17 mouse cellular contexts compared by ENCODE assay signal in the genomic region with DNA sequence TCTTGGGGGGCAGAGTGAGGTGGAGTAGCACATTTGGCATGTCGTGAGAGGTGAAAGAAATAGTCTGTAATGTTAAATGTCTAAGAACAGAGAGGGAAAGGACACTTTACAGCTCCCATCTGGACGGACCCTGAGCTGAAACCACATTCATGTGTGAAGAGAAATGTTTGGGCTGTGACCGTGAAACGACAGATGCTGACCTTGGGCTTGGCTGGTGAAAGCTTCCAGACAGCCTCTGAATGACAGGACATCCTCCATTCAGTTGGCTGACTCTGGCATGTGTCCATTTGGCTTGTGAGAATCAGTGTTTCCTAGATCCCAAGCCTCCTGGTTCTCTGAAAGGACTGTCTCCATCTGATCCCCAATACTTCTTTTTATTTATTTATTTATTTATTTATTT. TPM values are rescaled to one million over a fixed set of nuclear protein-coding genes. Genes with fewer than 3 reads are reported as not detected.
DNase-seq lines count a peak whose midpoint lies in the region; ATAC-seq and TF ChIP-seq lines count a peak whose summit lies in the region.
"Had no signal": no experiment of that assay in that cellular context is flagged by ENCODE, and none has a peak within 500 bp of the region (broad histone marks: within the 10 kb centered on the region; RNA-seq: fewer than 3 reads in every experiment).

No protein-coding gene starts in this region.

- no peak for TF ChIP-seq CTCF in kidney, adult 2 months (conservative IDR thresholded peaks at IDR 0.05; ENCODE audit: insufficient read depth, insufficient read length, low read depth, low read length)

- 67% methylated on average over 4 of the region's 4 CpGs for WGBS in kidney, adult 2 months
- 80% methylated on average over 4 of the region's 4 CpGs for whole genome bisulfite sequencing in kidney, embryonic 15.5 days

- ATAC-seq in kidney, embryonic 15.5 days (replicated peaks; ENCODE audit: low FRiP score): no peak
- ATAC-seq: intestine, embryonic 15.5 days; Patski had no signal

- H3K27me3 ChIP-seq in kidney, adult 2 months (replicated peaks; ENCODE audit: control insufficient read depth, insufficient read depth, low read length): no peaks in the 10 kb centered on the region
- no peaks in the 10 kb centered on the region for H3K27me3 ChIP-seq in kidney, embryonic 15.5 days
- H3K27me3 ChIP-seq: embryonic facial prominence, embryonic 12.5 days; hindbrain, embryonic 13.5 days; intestine, embryonic 15.5 days; Patski had no signal

- no peak overlapping the region for H3K4me2 ChIP-seq in kidney, embryonic 15.5 days
- H3K4me2 ChIP-seq: embryonic facial prominence, embryonic 12.5 days; hindbrain, embryonic 13.5 days; intestine, embryonic 15.5 days had no signal

- peak; percentile 65 for DNase-seq in adrenal gland, postnatal 10 days
- no peak for DNase-seq in adrenal gland, adult 18-20 months (ENCODE audit: low spot score in 2 of 2)
- peak; percentile 48 for DNase-seq in kidney, adult 2 months
- peak; percentile 80 to 83 for DNase-seq in heart, postnatal 10 days
- peak; percentile 74 for DNase-seq in lung, postnatal 36 days
- DNase-seq in T-cell, adult 2 months (ENCODE audit: low spot score): no peak
- no peak for DNase-seq in Muller cell, postnatal 12 days (ENCODE audit: inconsistent ontology term)
- DNase-seq: gastrocnemius, postnatal 36 days; kidney, postnatal 25 days; midbrain, embryonic 14.5 days; spleen, adult 18-20 months; thymus, postnatal 25 days had no signal

- H3K9me3 ChIP-seq in kidney, embryonic 15.5 days (replicated peaks): no peaks in the 10 kb centered on the region
- H3K9me3 ChIP-seq: embryonic facial prominence, embryonic 12.5 days; hindbrain, embryonic 13.5 days; intestine, embryonic 15.5 days had no signal

- intact Hi-C loops in heart, postnatal 10 days (cut with DNase I): no loop called here

- no peak overlapping the region for H3K27ac ChIP-seq in kidney, adult 2 months (ENCODE audit: insufficient read depth, low read depth, low read length)
- H3K27ac ChIP-seq in kidney, embryonic 15.5 days: no peak overlapping the region
- H3K27ac ChIP-seq: embryonic facial prominence, embryonic 12.5 days; hindbrain, embryonic 13.5 days; intestine, embryonic 15.5 days had no signal

- H3K36me3 ChIP-seq in kidney, adult 2 months (ENCODE audit: control insufficient read depth, insufficient read depth, low read length): no peaks in the 10 kb centered on the region; the same call in 1 of the 2 replicates
- peaks cover 64% of the 10 kb centered on the region for H3K36me3 ChIP-seq in kidney, embryonic 15.5 days

- peaks cover 3% of the 10 kb centered on the region; the same call in 1 of the 2 replicates for H3K4me1 ChIP-seq in kidney, adult 2 months (ENCODE audit: control insufficient read depth, insufficient read depth, low read length)
- peaks cover 18% of the 10 kb centered on the region for H3K4me1 ChIP-seq in kidney, embryonic 15.5 days
- H3K4me1 ChIP-seq: embryonic facial prominence, embryonic 12.5 days; intestine, embryonic 15.5 days had no signal

- H3K9ac ChIP-seq in kidney, embryonic 15.5 days: no peak overlapping the region
- H3K9ac ChIP-seq: embryonic facial prominence, embryonic 12.5 days; hindbrain, embryonic 13.5 days; intestine, embryonic 15.5 days had no signal

- no peak overlapping the region for H3K4me3 ChIP-seq in kidney, adult 2 months (ENCODE audit: insufficient read depth, low read depth, low read length)
- H3K4me3 ChIP-seq in kidney, embryonic 15.5 days (replicated peaks): no peak overlapping the region
- H3K4me3 ChIP-seq: embryonic facial prominence, embryonic 12.5 days; hindbrain, embryonic 13.5 days; intestine, embryonic 15.5 days had no signal

- no peak for TF ChIP-seq POLR2A in kidney, adult 2 months (IDR thresholded peaks at IDR 0.05; ENCODE audit: low read depth, low read length)

RNA-seq across cellular contexts. Expression of a gene that starts 14.6 kb away (rescaled TPM):
- 10 to 100 TPM; 26.6 to 30.7 TPM for total RNA-seq in adrenal gland, postnatal 10 days (2021)
- total RNA-seq in adrenal gland, adult 18-20 months (2021): 10 to 100 TPM; 26.1 to 33.7 TPM
- polyA plus RNA-seq in kidney, adult 2 months (2012; rRNA removed): 106 and 132 TPM in 2 replicates
- 48.7 and 50.6 TPM in 2 replicates for polyA plus RNA-seq in kidney, embryonic 15.5 days (2015; fragmentation: Nextera tagmentation; extraction: Ambion mirVana)
- 10 to 100 TPM; 20.8 to 22.8 TPM for total RNA-seq in heart, postnatal 10 days (2021)

RNA-seq across cellular contexts. Expression of a gene that starts 14.9 kb away (rescaled TPM):
- total RNA-seq in adrenal gland, postnatal 10 days (2021): 10 to 100 TPM; 60.3 to 68.4 TPM
- total RNA-seq in adrenal gland, adult 18-20 months (2021): 10 to 100 TPM; 54.7 to 85.8 TPM
- 84.8 and 100 TPM in 2 replicates for polyA plus RNA-seq in kidney, adult 2 months (2012; rRNA removed)
- 102 and 107 TPM in 2 replicates for polyA plus RNA-seq in kidney, embryonic 15.5 days (2015; fragmentation: Nextera tagmentation; extraction: Ambion mirVana)
- total RNA-seq in heart, postnatal 10 days (2021): 10 to 100 TPM; 73.8 to 83.7 TPM

RNA-seq across cellular contexts. Expression of a gene that starts 36.4 kb away (rescaled TPM):
- total RNA-seq in adrenal gland, postnatal 10 days (2021): 100 to 1,000 TPM in 1 of 2 experiments, 10 to 100 TPM in 1; 46.2 to 129 TPM
- 10 to 100 TPM; 29.5 to 69.3 TPM for total RNA-seq in adrenal gland, adult 18-20 months (2021)
- 21.1 and 21.6 TPM in 2 replicates for polyA plus RNA-seq in kidney, adult 2 months (2012; rRNA removed)
- 31.0 and 36.3 TPM in 2 replicates for polyA plus RNA-seq in kidney, embryonic 15.5 days (2015; fragmentation: Nextera tagmentation; extraction: Ambion mirVana)
- 100 to 1,000 TPM in 1 of 2 experiments, 10 to 100 TPM in 1; 65.8 to 116 TPM for total RNA-seq in heart, postnatal 10 days (2021)

Comparison
In these comparisons a context has a peak if more than half of its experiments do, and no peak if none do; other contexts are left out.
1. DNase-seq: peak in adrenal gland, postnatal 10 days (single experiment), kidney, adult 2 months (single experiment), heart, postnatal 10 days (2 of 2) and lung, postnatal 36 days (single experiment); none in adrenal gland, adult 18-20 months (0 of 2), T-cell, adult 2 months (single experiment) and Muller cell, postnatal 12 days (single experiment).